Mouse (Mus musculus) telencephalon, adult 2 months (tissue): Measurements from ENCODE around the gene Gcgr.

Source experiments
- DNase-seq: peaks from one replicate; pipeline ENCODE4 v3.0.0-alpha.2; 2011; ENCODE audit warnings: low read depth, low spot score

Gcgr gene

DNA sequence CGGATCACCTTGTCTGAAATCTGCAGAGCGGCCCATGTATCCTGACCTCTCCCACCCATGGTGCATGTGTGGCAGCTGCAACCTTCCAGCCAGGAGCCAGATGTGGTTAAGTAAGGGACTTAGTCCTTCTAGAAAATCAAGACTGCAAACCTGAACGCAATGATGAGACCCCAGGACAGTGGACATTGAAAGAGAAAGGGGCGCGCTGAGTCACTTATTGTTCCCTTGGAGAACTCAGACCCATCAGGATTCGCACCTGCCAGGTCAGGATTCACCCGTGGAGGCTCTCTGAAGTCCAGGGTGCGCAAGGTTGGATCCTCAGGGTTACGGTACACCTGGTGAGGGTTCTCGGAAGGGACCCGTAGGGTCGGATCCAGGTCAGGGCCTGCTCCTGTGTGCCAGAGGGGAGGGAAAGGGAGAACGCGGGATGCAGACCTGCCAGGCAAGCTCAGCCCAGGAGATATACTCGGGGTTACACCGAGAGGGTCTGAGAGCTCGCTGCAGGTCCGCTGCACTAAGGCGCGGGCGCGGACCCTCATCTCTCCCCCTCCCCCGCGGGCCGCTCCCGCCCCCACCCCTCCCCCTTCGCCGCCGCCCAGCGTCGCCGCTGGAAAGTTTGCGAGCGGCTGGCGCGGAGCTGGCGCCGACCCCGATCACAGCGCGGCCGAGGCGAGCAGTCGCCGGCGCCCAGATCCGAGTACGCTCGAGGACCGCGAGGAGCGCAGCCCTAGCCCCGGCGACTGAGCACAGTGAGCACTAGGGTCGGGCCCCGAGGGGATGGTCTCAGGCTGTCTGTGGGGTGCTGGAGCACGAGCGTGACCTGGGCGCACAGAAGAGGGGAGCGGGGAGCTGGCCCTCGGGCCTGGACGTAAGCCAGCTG is at the start of gene Gcgr:
TSS of gene Gcgr (plus strand) at position 615 of the 880 bp plus-strand sequence.
- DNase-seq = no peak

DNA sequence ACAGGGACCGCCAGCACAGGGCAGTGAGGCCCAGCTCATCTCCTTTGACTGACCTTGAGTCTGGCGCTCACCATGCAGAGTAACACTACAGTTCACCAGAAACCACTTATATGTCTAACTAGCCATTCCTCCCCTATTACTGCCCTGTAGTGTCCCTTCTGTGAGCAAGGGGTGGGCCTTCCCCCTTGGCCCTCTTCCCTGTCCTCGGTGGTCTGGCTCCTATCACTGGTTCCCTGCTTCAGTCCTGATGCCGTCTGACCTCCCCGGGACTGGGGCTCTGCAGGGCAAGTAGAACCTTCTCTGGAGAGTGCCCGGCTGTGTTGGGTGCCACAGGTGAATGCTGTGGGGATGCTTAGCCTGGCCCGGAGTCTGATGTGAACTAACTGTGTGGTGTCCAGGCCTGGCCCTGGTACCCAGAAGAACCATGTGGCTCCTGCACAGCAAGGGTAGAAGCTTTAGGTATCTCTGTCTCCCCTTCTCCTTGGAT is 47.0 kb upstream of the Gcgr start:
- DNase-seq = no peak

DNA sequence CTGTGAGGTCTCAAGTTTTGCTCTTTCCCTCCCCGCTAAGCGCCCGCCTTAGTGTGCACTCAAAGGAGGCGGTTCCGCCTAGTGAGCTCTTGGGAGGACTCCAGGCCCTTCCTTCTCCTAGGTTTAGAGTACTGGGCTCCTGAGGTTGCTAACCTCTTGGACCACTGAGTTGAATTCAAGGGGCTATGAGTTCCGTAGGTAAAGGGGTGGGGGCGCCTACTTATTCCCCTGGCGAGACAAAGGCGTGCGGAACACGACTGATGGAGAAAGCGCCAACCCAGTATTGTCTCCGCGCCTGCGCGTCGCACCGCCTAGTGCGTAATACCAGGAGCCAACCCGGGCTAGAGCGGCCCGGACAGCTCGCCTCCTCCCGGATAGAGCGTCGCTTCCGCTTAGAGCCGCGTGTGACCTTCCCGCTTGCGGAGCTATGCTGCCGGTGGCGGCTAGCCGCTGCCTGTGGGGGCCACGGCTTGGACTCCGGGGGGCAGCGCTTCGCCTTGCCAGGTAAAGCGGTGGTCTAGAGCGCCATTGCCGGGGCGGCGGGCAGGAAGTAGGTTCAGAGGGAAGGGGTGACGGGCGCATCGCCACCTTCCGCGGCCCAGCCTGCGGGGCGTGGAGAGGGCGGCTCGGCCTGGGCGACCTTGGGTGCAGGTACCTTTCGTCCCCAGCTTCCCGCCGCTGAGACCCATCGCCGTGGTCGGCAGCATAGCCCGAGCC is 46.1 kb upstream of the Gcgr start, which contains the start of gene Mrpl12:
TSS of gene Mrpl12 (plus strand) at position 349 of the 717 bp plus-strand sequence.
- peak; percentile 97 for DNase-seq

DNA sequence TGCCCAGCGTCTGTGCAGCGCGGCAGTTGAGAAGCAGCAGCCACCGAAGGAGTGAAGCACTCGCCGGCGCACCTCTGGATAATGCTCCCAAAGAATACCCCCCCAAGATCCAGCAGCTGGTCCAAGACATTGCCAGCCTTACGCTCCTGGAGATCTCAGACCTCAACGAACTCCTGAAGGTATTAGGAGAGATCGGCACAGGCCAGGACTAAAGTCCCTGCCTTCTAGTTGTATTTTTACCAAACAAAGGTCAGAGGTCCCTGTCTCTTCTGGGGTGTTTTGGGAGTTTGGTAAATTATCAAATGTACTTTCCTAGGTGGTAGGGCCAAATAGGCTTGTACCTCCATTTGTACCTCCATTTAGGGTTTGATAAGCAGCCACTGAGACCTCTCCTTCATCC is 45.2 kb upstream of the Gcgr start:
- no peak for DNase-seq

DNA sequence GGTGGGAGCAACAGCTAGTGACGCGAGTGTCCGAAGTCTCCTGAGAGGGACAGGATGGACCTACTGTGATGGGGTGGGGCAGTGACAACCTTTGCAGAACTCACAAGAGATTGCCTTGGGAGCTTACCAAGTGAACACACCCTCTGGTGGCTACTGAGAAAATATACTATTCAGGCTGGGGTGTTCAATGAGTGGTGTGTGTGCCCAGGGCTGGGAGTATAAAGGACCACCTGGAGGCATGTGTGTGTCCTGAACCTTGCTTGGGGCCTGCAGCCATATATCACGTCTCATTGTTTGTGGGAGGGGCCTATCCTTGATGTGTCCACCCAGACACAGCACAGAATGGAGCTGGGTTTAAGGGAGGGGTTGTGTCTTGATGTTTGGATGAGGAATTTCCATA is 42.0 kb upstream of the Gcgr start:
- DNase-seq = no peak

DNA sequence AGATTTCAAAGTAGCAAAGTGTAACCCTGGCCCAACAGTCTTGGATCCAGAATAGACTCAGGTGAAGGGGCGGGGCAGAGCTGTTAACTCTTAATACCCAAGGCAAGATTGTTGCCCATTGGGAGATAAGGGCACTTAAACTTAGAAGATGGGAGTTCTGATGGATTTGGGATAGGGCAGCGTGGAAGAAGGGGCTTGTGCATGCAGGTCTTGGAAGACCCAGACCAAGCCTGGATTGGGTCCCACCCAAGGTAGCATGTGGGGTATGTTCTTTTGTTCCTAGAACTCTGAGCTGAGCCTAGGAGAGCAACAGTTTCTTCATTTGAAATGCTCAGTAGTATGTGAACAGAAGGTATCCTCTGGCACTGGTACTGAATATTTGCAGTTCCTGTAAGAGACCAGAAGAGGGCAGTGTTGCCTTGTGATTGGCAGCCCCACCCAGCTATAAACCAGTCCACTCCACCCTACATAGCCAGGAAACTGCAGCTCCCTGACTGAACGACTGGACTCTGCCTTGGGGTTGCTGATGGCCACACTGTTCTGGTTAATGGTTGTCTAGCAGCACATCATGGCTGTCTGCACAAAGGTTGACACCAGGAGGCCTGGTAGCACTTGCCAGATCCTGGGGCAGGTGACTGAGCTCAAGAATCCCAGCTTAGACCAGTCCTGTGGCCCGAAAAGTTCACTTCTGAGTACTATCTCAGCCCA is 41.3 kb upstream of the Gcgr start:
- DNase-seq = peak; percentile 53

DNA sequence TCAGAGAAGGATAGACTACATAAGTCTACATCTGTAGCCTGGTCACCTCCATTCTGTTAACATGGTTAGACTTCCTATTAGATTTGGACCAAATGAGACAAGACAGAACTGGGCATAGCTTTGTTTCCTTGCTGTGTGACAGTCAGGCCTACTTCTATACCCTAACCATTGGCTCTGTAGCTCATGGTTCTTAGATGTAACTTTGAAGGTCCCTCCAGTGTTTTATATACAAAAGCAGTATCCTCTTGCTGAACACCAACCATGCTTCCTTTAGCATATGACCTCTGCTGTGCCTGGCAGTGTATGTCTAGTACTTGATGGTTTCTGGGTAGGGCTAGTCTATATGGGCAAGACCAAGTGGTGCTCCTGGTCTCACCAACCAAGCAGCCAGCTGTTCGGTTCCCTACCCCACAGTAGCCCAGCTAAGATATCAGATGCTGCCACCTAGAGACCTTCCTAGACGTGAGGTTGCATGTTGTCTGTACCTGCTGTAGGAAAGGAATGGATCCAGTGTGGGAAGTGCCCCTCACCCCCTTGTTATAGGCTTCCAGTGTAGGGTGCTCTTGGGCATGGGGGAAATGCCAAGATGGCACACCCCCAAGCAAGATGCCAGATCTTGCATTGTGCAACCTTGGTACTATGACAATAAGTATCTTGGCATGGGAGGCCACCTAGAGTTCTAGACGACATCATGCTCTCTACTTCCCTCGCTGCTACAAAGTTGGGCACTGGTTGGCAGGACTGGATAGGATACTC is 40.0 kb upstream of the Gcgr start:
- no peak for DNase-seq

DNA sequence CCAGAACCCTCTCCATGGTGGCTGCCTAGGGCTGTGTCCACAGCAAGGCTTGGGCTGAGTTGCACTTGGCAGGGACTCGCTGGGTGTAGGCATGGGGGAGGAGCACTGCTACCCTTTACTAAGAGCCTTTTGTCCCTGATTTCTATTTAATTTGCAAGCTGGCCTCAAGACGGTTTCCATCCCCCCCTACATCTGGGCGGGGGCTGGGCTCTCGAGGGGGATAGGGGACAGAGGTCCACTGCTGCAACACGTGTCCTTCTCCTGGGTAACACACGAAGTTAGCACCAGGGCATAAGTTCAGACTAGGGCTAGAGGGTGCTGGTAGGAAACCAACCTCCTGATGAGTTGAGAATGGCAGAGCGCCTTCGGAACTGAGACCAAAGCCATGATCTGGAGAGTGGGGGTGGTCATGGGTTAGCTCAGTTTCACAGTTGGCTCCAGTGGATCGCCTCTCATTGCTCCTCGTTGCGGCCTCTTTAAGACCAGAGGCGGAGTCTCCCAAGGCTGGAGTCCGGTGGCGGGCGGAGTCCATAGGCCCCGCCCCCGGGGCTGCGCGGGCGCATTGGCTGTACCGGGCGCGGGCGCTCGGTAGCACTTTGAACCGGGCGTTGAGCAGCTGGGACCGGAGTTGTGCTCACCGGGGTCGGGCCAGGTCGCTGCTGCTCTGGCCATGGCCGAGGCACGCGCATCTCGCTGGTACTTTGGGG is 39.0 kb upstream of the Gcgr start, which contains the start of gene Slc25a10:
TSS of gene Slc25a10 (plus strand) at position 524 of the 707 bp plus-strand sequence.
- DNase-seq = peak; percentile 65

DNA sequence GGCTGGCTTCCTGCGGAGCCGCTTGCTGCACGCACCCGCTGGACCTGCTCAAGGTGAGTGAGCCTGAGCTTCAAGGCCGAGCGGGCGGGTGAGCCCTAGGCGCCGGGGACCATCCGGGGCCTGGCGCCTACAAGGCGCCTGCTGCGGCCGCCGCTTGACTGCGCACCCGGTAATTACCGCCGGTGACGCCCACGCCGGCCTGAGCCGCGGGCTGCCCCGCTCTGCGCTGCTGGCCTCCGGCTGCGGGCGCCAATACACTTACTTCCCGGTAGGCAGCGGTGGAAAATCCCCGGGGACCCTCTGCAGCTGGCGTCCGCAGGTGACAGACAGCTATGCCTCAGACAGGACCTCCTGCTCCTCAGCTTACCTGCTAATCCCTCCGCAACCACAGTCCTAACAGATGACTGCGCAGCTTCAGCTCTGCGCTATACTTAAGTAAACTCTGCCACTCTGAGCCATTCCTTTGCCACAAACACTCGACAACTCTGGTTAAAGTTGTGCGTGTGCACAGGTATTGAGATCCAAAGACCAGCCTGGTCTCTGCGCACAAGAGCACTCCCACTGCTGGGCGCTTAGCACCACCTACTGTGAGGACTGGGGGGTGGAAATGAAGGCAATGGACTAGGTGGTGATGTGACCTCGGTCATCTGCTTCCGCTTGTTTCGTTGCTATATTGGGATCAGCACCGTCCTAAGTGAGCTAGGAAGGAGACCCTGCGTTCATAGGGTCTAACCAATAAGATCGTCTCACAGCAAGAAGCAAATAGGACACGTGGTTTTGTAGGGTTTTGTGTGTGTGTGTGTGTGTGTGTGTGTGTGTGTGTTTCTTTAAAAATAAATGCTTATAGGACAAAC is 38.2 kb upstream of the Gcgr start:
- DNase-seq = peak; percentile 27

DNA sequence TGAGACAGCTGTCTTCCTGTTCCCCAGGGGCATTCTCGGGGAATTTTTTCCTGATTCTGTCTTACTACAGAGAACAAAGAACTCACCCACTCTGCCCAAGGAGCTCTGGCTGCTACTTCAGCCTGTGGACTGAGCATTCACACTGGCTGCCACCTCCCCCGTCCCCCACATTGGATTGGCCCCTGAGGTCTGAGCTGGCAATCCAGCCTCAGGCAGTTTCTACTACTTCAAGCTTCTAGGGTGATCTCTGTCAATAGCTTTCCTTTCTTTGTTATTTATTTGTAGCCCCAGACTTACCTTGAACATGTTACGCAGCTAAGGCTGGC is 37.7 kb upstream of the Gcgr start:
- DNase-seq = no peak

DNA sequence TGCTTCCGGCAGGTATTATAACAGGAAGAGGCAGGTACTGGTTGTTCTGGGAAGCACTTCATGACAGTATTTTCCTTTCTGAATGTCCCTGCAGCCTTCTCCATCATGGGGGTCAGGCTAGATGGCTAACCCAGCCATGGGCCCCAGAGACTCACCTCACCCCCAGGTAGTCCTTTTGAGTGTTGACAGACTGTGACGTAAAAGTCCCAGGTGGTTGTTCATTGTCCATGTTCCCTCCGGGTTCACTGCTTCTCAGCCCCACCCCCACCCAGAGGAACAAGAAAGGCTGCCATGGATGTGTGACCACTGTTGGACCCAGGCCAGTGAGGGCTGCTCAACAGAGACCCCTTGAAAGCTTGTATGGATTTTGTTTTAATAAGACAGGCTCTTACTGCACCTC is 37.1 kb upstream of the Gcgr start:
- DNase-seq = no peak

DNA sequence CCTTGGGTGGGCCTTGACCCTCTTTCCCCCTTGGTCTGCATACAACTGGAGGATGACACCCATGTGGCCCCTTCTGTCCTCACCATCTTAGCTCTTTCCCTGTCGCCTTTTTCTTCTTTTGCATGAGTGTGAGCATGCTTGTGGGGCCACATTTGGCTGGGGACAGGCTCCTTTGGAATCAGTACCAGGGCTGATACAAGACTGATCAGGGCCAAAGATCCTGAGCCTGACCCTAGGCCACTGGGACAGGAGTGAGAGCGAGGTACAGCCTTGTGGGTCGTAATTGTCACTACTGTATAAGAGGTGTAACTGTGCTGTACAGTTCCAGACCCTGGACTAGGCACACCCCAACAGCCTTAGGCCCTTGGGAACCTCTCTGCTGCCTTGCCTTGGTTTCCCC is 36.6 kb upstream of the Gcgr start:
- DNase-seq = no peak

DNA sequence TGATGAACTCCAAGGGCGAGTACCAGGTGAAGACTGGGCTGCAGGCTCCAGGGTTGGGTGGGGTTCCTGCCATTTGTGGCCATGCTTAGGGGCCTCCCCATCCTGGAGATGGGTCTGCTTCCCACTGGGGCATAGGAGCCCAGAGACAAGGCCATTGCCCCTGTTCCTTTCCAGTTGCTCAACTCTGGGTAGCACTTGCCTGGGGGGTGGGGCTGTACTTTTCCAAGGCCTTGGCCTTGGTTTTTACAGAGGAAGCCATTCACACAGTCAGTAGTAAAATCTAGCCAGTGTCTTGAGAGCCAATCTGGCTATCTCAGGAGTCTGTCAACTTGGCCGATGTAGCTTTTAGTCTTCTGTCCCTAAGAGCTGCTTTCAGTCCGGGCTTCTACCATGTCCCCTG is 33.1 kb upstream of the Gcgr start:
- no peak for DNase-seq

DNA sequence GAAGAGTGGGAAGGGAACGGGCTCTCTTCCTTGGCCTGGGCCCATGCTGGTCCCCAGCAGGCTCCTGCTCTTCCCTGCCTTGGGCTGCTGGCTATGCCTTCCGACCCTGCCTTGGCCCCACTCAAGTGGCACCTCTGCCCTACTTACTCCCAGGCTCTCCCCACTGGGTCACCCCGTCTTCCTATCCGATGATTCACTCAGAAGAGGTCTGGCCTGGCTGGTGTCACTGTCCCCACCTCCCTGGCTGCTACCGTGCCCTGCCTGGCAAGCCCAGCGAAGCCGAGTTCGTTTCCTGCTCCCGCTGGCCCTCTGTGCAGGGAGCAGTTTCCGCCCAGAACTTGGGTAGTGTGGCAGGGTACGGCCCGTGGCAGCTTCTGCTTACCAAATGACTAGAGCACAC is 32.3 kb upstream of the Gcgr start:
- no peak for DNase-seq

DNA sequence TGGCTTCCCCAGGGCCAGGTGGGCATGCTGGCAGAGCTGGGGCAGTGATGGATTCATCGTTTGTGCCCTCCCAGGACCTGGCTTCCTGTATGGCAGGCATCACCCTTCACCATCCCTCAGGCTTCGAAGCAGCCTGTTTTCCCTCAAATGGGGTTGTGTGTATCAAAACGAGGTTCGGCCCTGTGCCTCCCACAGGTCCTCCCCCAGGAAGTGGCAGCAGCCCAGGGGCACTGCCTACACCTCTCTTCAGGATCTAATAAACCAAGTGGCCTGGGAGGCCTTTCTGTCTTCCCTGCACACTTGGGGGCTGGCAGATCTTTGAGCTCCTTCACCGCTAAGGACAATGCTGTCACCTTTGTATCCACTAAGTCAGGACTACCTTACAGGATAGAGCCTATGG is 31.6 kb upstream of the Gcgr start:
- no peak for DNase-seq

DNA sequence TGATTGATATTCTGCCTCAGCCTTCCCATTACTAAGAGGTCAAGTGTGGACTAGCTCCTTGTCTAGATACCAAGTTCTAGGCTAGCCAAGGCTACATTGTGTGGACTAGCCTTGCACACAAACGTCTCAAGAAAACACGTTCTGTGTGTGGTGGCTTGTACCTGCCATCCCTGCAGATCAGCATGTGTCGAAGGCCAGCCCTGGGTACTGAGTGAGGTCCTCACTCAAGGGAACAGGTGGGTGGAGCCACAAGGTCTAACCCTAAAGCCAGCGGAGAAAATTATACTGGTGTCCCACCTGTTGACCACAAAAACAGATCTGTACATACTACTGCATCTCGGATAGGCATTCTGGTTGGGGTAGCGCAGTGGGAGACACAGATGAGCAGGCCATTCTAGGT is 30.6 kb upstream of the Gcgr start:
- no peak for DNase-seq

DNA sequence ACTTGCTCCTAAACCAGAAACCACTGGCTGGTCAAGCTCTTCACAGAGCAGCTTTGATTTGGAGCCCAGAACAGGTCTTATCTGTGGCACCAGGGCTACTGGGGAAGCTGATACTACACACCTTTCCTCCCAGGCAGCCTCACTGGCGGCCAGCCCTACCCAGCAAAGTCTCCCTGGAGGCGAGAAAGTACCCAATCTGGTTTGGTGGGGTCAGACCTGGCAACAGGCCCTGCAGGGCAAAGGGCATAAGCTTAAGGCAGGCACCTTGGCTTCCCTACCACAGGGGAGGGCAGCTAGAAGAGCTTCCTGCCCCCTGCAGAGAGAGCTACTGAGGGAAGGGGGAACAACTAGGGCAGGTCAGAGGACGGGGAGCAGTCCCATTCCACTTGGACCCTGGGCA is 30.1 kb upstream of the Gcgr start:
- DNase-seq = no peak

DNA sequence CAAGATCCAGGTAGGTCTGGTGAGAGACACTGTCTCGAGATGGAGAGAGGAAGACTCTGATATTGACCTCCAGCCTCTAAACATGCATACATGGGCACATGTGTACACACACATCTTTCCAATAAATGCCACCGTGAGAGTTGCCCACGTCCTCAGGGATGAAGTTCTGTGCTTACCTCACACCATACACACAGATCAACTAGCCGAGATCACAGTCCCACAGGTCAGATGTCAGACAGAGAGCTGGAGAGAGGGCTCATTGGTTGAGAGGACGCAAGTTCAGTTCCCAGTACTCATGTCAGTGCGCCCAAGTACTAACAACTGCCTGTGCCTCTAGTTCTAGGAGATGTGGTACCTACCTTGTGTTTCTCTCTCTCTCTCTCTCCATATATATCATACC is 29.5 kb upstream of the Gcgr start:
- DNase-seq = no peak

DNA sequence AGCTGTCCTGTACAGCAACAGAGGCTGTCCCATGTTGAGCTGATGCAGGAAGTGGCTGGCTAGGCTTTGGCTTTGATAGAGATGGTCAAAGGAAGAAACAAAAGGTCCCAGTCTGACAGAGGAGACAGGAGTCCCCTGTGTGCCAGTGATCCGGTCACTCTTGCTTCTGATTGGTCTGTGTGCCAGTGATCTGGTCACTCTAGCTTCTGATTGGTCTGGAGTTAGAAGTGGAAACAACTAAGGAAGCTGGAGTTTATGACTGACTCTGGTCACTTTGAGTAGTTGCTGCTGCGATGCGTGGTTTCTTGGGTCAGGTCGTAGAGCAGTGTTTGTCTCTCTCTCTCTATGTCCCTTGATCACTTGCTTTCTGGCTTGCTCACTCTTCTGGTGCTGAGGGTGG is 28.8 kb upstream of the Gcgr start:
- no peak for DNase-seq

DNA sequence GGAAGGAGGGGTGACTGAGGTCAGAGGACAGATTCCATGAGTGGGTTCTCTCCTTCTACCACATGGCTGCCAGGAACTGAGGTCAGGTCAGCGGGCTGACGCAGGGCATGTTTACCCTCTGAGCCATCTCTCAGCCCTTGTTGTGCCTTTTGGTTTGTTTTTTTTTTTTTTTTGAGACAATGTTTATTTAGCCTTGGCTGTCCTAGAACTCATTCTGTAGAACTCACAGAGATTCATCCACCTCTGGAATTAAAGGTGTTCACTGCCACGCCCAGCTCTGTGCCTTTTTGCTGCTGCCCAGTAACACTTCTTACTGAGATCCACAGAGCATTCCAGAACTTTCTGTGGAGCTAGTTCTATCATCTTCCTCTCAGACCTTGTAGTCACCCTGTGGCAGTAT is 24.8 kb upstream of the Gcgr start:
- DNase-seq = no peak
